Mouse (Mus musculus) granulocyte monocyte progenitor cell, adult 5-6 weeks (primary cell): ENCODE measurements around the gene Hmga1b. TPM values are rescaled to one million over a fixed set of nuclear protein-coding genes. Genes with fewer than 3 reads are reported as not detected.
"Not testable (repeated sequence)": the region's sequence is repeated elsewhere in the genome, so short reads cannot be mapped to it uniquely, and the experiment has no call there.

Experiments used
- ATAC-seq: replicated peaks from 2 replicates; pipeline ENCODE4 v1.8.0; 2016; ENCODE audit warnings: mild to moderate bottlenecking, moderate TSS enrichment, inconsistent platforms; ENCODE audit not compliant: poor library complexity, severe bottlenecking
- total RNA-seq, 2 experiments: library from RNA; stranded (forward) in 1 of 2; stranded (reverse) in 1 of 2; fragments of 200-712, 200-1000 nt in 1 of 2; fragments of >200 nt in 1 of 2; fragmentation: Nextera tagmentation in 1 of 2; gene quantifications; 2 replicates each; pipeline ENCODE4 v1.2.3; 2014 to 2017

The Hmga1b gene
- total RNA-seq, 2 experiments from 2014 or later: 16.3 to 179 TPM

DNA sequence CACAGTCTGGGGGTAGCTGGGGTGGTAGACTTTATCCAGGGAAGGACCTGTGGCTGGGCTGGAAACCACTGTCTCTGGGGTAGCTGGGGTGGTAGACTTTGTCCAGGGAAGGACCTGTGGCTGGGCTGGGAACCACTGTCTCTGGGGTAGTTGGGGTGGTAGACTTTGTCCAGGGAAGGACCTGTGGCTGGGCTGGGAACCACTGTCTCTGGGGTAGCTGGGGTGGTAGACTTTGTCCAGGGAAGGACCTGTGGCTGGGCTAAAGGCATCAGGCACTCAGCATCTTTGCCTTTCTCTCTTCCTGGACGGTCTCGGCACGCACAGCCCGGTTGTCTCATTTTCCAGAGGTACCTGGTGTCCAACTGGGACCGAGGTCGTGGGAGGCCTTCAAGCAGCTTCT lies 18.8 kb downstream of the Hmga1b start:
- ATAC-seq: not testable (repeated sequence)

DNA sequence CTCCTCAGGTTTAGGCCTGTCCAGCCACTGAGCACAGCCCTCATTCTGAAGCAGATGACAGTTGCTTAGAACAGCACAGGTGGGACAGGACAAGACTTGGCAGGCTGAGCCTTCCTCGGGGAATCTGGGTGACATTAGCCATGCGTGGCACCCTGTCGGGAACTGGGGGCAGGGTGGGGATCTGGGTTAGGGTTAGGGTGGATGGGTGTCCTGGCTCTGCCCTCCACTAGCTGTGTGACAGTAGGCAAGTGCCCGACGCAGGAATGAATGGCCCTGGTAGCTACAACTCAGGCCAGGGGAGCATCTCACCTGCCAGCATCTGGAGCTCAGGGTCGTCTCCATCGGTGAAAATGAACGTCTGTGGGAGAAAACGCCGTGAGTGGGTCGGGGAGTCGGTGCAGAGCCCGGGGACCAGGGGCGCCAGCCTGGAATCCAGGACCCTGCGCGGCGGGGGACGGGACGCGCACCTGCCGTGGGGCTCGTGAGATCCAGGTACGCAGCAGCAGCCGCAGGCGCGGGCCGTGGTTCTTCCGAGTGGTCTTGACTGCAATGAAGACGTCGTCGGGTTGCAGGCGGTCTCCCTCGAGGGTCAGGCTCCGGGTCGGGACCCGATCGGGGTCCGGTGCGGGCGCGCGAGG lies 21.0 kb downstream of the Hmga1b start:
- ATAC-seq: no peak

GRCm38 (mm10) chr11:120784064-120784791 lies 21.6 kb downstream of the Hmga1b start, which contains the start of the genes Rfng and Gps1:
TSS of gene Rfng (minus strand) at chr11:120784207.
TSS of gene Gps1 (plus strand) at chr11:120784272.
- peak; percentile 71 for ATAC-seq

GRCm38 (mm10) chr11:120785145-120785544 lies 22.6 kb downstream of the Hmga1b start:
- ATAC-seq: no peak

DNA sequence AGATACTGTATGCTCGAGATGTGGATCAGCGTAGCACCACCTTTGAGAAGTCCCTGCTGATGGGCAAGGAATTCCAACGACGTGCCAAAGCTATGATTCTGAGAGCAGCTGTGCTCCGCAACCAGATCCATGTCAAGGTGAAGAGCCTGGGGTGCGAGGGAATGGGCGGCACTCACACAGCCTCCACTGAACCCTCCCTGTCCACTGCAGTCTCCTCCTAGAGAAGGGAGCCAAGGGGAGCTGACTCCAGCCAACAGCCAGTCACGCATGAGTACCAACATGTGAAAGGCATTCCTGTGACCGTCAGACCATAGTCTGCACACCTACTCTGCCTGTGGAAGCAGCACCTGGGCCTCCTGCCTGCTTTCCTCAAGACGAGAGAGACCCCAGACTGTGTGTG lies 25.9 kb downstream of the Hmga1b start:
- ATAC-seq: not testable (repeated sequence)

GRCm38 (mm10) chr11:120789355-120789754 lies 26.8 kb downstream of the Hmga1b start:
- no peak for ATAC-seq

GRCm38 (mm10) chr11:120789810-120790209 lies 27.2 kb downstream of the Hmga1b start:
- ATAC-seq: no peak

DNA sequence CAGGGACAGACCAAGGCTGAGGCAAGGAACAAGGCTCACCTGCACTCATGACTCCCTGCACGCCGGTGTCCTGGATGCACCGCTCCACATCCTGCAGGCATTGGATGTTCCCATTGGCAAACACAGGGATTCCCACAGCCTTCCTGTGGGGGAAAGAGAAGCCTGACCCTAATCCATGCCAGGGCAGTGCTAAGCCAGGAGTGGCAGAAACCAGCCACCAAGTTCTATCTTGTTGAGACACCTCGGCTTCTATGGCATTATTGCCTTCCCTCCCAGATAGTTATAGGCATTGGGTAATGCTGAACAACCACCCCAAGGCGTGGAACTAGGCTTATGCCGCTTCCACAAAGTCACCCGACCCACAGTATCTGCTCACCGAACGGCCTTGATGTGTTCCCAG lies 30.1 kb downstream of the Hmga1b start:
- no peak for ATAC-seq

DNA sequence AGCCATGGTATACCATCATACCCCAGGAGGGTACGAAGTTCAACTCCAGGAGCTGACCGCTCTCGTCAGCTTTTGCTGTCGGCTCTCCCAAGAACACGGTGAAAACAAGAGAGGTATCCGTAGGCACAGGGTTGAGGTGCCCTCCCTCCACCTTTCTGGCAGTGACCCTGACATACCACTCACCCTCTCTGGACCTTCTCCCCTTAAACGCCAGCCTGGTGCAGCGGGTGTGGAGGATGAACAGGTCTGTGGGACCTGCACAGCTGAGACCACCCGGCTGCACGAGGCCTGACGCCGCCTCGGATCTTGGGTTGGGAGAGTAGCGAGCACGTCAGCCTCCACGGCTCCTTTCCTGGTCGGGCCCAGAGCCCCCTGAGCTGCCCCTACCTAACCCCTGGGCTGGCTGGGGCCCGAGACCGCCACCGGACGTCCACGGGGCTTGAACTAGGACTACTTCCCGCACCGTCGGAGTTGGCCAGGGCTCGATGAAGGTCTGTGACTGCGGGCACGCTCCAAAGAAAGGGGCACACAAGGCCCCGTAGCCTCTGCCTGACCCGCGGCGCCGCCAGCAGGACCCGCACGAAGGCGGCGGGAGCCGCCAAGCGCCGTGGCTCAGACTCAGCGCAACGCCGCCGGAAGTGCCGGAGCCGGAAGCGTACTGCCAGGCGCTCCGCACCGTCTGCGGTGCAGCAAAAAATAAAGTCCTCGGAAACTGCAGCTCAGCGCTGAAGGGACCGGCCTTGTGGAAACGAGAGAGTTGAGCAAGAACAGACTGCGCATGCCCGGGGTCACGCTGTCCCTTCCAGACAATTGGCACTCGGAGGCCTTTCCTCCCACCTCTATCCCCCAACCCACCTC lies 33.4 kb downstream of the Hmga1b start, which contains the start of gene Dus1l:
Gene Dus1l (minus strand): TSS at position 648 of the 858 bp plus-strand sequence.
- peak; percentile 85 for ATAC-seq

DNA sequence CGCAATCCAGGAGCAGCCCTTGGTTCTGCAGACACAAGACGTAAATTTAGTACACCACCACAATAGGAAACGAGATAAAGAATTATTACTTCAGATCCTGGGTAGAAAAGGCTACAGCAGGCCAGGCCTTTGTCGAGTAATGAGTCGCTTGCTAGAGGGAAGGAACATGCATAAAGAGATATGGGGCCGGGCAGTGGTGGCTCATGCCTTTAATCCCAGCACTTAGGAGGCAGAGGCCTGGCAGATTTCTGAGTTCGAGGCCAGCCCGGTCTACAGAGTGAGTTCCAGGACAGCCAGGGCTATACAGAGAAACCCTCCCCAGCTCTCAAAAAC lies 34.0 kb downstream of the Hmga1b start:
- no peak for ATAC-seq

DNA sequence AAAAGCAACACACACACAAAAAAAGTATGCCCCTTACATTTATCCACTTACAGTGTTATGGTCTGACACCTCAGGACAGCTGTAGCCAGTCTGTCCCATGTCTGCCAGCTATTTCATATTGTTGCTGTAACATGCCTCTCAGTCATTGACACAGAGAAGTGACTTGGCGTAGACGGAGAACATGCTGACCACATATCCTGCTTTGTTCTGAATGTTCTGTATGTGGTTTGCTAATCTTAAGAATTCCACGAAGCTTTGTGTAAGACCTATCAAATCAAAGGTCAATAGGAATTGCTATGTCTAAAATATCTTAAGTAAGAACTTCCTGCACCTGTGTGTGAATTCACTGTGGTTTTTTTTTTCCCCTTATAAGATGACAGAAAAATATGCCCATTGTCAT lies 35.6 kb downstream of the Hmga1b start:
- ATAC-seq: 0 out of 2 replicates have a peak, but pooled peaks have one; percentile 8

- ATAC-seq: no peak
Observed at GRCm38 (mm10) chr11:120799316-120799890, 36.8 kb downstream of the Hmga1b start.

GRCm38 (mm10) chr11:120800061-120800904 lies 37.7 kb downstream of the Hmga1b start:
- ATAC-seq: peak; percentile 69

GRCm38 (mm10) chr11:120804274-120804673 lies 41.7 kb downstream of the Hmga1b start:
- no peak for ATAC-seq

GRCm38 (mm10) chr11:120804769-120805168 lies 42.2 kb downstream of the Hmga1b start:
- no peak for ATAC-seq

DNA sequence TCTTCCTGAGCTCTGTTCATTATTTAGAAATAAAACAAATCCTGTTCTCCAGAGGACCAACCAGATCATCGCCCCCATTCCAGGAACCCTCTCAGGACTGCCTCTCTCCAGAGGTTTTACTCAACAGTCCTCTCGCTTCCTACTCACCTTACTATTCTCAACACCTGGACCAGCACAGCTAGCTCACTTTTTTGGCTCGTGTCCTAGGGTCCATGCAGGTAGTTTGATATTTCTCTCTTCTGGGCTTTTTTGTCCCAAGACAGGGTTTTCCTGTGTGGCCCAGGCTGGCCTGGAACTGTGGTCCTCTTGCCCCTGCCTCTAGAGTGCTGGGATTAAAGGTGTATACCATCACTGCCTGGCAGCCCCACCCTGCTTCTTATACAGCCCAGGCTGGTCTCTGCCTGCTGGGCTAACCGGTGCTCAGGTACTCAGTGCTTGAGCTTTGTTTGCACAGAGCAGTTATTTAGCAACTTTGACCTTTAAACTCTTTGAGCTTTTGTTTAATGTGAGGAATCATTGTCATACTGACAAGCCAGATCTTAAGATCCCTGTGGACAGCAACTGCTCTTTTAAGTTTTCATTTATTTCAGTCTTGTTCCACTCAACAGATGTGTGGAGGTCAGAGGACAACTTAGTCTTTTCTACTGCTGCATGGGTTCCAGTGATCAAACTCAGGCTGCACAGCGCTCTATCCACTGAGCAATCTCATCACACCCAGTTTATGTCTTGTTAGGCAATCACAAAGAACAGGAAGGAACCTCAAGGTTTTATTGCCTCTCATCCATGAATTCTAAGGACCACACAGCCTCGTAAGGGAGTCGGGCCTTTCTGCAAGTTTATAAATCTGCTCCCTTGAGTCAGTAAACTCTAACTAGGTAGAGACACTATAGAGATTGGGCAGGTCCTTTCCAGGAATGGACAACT lies 43.0 kb downstream of the Hmga1b start:
- ATAC-seq: no peak

GRCm38 (mm10) chr11:120808010-120808409 lies 45.4 kb downstream of the Hmga1b start:
- ATAC-seq: no peak

DNA sequence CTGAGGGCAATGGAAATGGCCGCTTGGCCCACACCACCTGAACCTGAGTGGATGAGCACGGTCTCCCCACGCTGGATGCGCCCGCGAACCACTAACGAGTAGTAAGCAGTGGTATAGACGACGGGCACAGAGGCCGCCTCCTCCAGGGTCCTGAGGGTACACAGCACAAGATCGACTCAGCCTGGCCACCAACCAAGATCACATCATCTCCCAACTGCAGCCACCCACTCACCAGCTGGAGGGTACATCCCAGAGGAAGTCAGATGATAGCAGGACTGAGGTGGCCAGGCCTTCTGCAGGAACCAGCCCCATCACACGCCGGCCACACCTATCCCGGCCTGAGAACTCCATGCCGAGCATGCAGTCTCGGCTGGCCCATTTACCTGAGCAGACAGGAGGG lies 49.5 kb downstream of the Hmga1b start:
- no peak for ATAC-seq
